Mouse (Mus musculus) cortical plate, adult 2 months (tissue): ENCODE results near the gene Ltf. TPM values are rescaled to one million over a fixed set of nuclear protein-coding genes. Genes with fewer than 3 reads are reported as not detected.
A peak's percentile ranks its signal among the peaks of the same experiment; 100 is the strongest.

Source experiments
- H3K27ac ChIP-seq: fragments of 200-500 bp; 2 replicates; pipeline ENCODE4 v1.5.1; 2012; ENCODE audit warnings: low read length, control low read depth, inconsistent platforms; ENCODE audit not compliant: insufficient read depth
- H3K4me1 ChIP-seq: fragments of 200-500 bp; 2 replicates; pipeline ENCODE4 v1.6.1; 2011; ENCODE audit warnings: low read length; ENCODE audit not compliant: control insufficient read depth, insufficient read depth
- H3K4me3 ChIP-seq: fragments of 200-500 bp; 2 replicates; pipeline ENCODE4 v1.5.1; 2011; ENCODE audit warnings: mild to moderate bottlenecking, low read length, control low read depth; ENCODE audit not compliant: insufficient read depth
- CTCF ChIP-seq: fragments of 200-500 bp; IDR thresholded peaks from 2 replicates; pipeline ENCODE4 v1.5.1; 2011; ENCODE audit warnings: mild to moderate bottlenecking, control low read depth, low read length; ENCODE audit not compliant: insufficient read depth; ENCODE audit errors: extremely low read depth
- POLR2A ChIP-seq: fragments of 200-500 bp; IDR thresholded peaks from 2 replicates; pipeline ENCODE4 v1.6.1; 2011; ENCODE audit warnings: mild to moderate bottlenecking, low read length, control low read depth; ENCODE audit not compliant: insufficient read depth; ENCODE audit errors: extremely low read depth
- polyA plus RNA-seq: library from polyadenylated mRNA; depleted of rRNA; stranded (reverse); fragments of >200 nt; gene quantifications from 2 replicates; pipeline ENCODE4 v1.2.3, GENCODE M21; 2012

The Ltf gene
- polyA plus RNA-seq, 1 experiment = not detected

DNA sequence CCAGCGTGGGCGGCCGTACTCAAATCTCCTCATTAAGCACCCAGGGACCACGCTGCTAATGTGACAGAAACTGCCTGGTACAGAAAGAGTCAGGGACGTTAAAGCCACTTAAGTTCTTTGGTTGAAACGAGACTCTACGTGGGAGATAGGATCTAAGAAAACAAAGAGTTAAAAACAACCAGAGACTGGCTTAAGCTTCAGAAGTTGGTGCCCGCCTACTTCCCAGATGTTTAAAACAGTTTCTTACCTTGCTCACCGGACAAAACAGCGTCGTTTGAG is 37.4 kb downstream of the Ltf start:
- H3K4me1 ChIP-seq = no peaks in the 10 kb centered on the region
- TF ChIP-seq POLR2A (no peak), CTCF (no peak)
- H3K27ac ChIP-seq = no peak overlapping the region
- peak overlapping the region; percentile 33 for H3K4me3 ChIP-seq

DNA sequence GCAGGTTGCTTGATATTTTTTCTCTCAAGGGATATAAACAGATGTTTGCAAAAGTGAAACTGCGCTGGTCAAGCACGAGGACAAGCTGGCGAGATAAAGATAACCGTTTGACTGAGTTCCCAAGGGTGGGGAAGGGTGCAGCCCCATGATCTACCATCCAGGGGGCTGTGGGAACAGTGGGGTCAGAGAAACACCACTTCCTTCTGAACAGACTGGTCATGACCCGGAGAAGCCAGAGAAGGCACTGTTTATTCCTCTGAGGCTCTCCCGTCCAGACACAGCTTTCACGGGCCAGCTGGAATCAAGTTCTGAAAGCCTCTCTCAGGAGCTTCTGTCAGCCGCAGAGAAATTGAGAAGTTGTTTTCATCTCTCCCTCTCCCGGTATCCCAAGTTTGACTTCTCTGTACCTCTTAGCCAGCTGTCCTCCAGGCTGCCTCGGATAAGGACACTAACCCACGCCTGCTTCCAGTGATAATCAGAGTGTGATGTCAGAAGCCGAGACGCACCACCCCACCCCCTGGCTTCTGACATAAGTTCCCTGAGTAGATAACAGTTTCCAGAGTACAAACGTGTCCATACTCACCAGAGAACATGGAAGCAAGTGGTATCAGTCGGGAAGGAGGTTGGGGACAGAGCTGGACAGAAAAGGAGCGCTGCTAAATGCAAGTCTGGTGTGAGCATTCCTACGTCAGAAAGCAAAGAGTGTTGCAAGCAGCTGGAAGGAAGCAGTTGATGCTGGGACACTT is 37.9 kb downstream of the Ltf start, which contains the start of gene Ccrl2:
Gene Ccrl2 (minus strand): TSS at position 722 of the 746 bp plus-strand sequence.
- peak within 1 kb of the TSS; percentile 33 for H3K4me3 ChIP-seq
- H3K27ac ChIP-seq = no peak within 1 kb of the TSS
- no peak for TF ChIP-seq POLR2A
- H3K4me1 ChIP-seq = no peaks in the 10 kb centered on the region

DNA sequence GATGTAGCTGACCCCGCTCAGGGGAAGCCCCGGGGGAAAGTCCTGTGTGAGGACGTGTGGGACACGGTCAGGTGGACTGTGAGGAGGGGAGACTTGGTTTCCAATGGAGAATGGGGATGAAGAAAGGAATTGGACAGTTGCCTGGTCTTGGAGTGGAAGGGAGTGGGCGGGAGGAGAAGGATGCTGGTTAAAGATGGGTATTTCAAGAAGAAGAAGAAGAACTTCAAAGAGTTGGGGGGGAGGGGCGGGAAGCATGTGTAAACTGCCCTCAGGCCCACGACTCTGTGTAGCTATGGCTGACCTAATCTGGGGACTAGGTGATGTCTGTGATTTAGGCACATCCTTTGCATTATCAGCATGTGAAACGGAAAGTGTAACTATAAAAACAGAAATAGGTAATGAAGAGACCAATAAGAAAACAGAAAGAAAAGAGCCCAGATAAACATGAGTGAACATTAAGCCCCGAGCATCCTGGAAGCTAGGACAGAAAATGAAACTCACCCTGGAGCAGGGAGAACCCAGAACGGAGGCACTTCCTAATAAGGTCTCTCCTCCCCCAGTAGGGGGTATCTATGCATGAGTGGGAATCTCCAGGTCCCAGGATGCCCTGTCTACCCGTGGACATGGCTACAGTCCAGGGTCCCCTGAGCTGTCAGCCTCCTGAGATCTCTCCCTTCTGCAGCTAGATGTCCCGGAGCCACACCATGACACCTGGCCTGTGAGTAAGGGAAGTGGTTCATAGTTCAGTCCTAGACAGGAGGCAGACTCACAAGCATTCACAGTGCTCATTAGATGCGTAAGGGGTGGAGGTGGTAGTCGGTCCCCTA is 38.7 kb downstream of the Ltf start:
- no peak for TF ChIP-seq POLR2A
- no peak for TF ChIP-seq CTCF
- H3K4me1 ChIP-seq = no peaks in the 10 kb centered on the region
- H3K4me3 ChIP-seq = no peak overlapping the region; the same call in 1 of the 2 replicates
- H3K27ac ChIP-seq = no peak overlapping the region

DNA sequence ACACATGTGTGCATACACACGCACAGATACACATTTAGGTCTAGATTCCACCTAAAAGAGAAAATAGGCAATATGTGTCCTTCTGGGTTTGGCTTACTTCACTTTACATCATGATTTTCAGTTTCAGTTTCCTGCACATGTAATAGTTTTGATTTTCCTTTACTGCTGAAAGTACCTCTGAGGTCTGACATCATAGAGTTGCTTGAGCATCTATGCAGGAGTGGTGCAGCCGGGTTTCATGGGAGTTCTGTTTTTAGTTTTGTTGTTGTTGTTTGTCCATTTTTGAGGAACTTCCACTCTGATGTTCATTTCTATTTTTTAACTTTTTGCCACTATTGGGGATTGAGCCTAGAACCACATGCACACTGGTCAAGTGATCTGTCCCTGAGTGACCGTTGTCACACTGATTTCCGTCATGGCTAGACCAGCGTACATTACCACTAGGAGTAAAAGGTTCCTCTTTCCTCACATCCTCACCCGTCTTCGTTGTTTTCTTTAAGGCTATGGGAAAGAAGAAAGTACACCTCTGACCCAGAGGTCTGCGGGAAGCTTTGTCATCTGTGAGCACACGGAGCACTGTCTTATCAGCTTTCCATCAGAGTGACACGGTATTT is 40.0 kb downstream of the Ltf start:
- H3K27ac ChIP-seq = no peak overlapping the region
- H3K4me1 ChIP-seq = no peaks in the 10 kb centered on the region
- TF ChIP-seq CTCF = no peak
- TF ChIP-seq POLR2A = no peak
- no peak overlapping the region for H3K4me3 ChIP-seq

DNA sequence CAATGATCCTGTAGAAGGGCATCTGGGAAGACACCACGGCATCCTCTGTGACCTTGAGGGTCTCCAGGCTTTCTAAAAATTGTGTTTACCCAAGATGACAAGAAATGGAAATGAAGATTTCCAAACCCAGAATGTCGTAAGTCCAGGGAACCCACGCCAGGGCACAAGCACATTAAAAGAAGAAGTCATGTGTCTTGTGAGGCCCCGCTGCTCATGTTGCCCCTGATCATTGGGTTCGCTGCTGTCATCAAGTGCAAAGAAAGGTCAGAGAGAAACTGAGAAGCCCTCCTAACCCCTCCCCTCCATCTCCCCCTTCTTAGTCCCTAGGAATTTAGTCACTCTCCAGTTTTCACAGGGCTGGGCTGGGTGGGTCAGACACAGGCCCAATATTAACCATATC is 43.8 kb downstream of the Ltf start:
- no peak overlapping the region for H3K27ac ChIP-seq
- TF ChIP-seq POLR2A (no peak), CTCF (no peak)
- no peaks in the 10 kb centered on the region for H3K4me1 ChIP-seq
- no peak overlapping the region for H3K4me3 ChIP-seq

DNA sequence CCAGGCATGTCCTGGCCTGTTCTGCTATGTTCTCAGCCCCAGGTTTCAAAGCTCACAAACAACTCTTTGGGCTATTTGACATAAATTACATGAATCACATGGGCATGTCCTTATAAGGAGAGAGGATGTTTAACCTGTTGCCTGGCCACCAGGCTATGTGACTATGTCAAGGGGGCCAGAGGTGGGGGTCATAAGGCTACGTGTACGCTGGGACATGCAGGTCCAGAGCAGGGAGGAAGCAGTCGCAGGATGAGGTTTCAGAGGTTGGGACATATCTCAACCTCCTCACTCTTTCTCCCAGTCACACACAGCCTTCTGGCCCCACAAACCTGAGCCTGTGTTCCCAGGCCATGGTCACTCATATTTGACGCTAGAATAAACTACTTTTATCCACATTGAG is 48.0 kb downstream of the Ltf start:
- Histone ChIP-seq H3K4me1 (no peaks in the 10 kb centered on the region), H3K27ac (no peak overlapping the region), H3K4me3 (no peak overlapping the region)
- TF ChIP-seq CTCF = no peak
- no peak for TF ChIP-seq POLR2A

DNA sequence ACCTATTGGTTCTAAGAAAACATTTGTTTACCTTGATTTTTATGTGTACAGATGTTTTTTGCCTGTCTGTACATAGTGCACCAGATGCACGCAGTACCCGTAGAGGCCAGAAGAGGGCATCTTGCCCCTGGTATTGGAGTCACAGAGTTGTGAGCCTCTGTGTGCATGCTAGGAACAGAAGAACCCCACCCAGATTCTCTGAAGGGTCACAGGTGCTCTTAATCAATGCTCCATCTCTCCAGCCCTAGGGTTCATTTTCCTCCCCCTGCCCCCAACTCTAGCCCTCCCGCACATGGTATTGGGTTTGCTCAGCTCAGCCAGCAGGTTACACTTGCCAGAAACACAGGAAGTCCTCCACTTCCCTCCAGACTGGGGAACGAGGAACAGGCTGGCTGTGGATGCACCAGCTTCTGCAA is 51.5 kb downstream of the Ltf start:
- Histone ChIP-seq H3K27ac (no peak overlapping the region), H3K4me3 (no peak overlapping the region), H3K4me1 (no peaks in the 10 kb centered on the region)
- TF ChIP-seq POLR2A = no peak
- peak; percentile 45; the same call in 1 of the 2 replicates for TF ChIP-seq CTCF

DNA sequence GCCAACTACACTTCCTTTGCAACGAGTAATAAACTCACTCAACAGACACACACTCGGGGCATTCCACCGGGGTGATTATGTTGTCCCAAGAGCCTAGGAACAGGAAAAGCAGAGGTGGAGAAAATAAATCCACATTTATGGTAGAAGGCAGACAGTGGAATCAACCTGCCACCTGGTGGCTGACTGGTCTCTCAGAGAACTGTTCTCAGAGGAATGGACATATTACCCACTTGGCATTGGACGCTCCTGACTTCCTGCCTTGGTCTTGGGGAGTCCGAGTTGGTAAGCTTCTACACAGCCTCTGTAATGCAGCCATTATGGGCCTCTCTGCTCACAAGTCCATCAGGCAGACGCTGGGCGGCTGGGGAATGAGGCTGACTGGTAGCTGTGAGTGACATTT is 53.1 kb downstream of the Ltf start:
- H3K4me1 ChIP-seq = no peaks in the 10 kb centered on the region
- TF ChIP-seq POLR2A (no peak), CTCF (peak; percentile 80)
- no peak overlapping the region for H3K4me3 ChIP-seq
- no peak overlapping the region for H3K27ac ChIP-seq

DNA sequence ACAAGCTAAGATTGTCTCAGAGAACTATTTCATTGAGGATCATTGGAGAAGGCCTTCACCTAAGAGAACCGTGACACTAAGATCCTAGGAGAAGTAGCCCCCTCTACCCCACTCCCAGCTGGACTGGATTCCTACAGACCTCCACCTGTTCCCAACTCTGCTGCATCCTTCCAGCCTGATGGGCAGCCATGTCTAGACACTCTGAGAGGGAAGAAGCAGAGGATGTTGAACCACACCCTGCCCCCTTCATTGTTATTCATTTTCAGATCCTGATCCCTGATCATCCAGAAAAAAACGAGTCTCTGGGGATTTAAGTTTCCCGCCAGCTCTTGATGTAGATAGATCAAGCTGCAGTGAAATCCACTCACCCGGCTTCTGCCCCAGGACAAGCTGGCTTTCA is 53.9 kb downstream of the Ltf start:
- no peaks in the 10 kb centered on the region for H3K4me1 ChIP-seq
- H3K27ac ChIP-seq = no peak overlapping the region
- H3K4me3 ChIP-seq = no peak overlapping the region
- no peak for TF ChIP-seq POLR2A
- TF ChIP-seq CTCF = no peak

DNA sequence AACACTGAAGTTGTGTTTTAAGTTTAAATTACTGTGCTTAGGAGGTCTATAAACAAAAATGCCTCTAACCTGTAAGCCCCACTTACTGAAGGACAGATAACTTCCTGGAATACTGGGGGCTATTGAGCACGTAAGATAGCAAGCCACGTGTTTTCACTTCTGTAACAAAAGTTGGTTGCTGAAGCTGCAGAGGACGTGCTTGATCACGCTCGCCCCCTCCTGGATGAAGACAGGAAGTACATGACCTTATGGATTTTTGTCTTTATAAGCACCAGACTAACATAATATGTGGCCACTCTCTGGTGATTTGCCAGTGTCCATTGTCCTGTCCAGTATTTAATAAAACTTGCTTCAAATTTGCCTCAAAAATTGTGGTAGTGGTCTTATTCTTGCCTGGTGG is 58.7 kb downstream of the Ltf start:
- H3K27ac ChIP-seq = no peak overlapping the region
- peak; percentile 46 for TF ChIP-seq CTCF
- TF ChIP-seq POLR2A = no peak
- H3K4me1 ChIP-seq = no peaks in the 10 kb centered on the region
- no peak overlapping the region for H3K4me3 ChIP-seq
